Mouse (Mus musculus) embryonic fibroblast, embryonic 13.5 days (primary cell): ENCODE results near the gene Cuedc2.

Source experiments
- CTCF ChIP-seq: IDR thresholded peaks from 2 replicates; pipeline ENCODE4 v1.5.1; 2011; ENCODE audit warnings: mild to moderate bottlenecking, control low read depth, low read length, moderate library complexity, borderline replicate concordance; ENCODE audit not compliant: insufficient read depth
- POLR2A ChIP-seq: IDR thresholded peaks from 2 replicates; pipeline ENCODE4 v1.6.1; 2011; ENCODE audit warnings: low read depth, mild to moderate bottlenecking, control low read depth, low read length, moderate library complexity

- TF ChIP-seq CTCF (no peak), POLR2A (no peak)
These were observed 31.7 kb downstream of the Cuedc2 start for GRCm38 (mm10) chr19:46306751-46307289.
